8 mouse cellular contexts compared by ENCODE assay signal in genomic region chr9:95954226-95954584, GRCm38 (mm10). TPM values are rescaled to one million over a fixed set of nuclear protein-coding genes. Genes with fewer than 3 reads are reported as not detected.
DNase-seq lines count a peak whose midpoint lies in the region; ATAC-seq and TF ChIP-seq lines count a peak whose summit lies in the region.

No protein-coding gene starts in this region.

- peak overlapping the region; percentile 91 for H3K27ac ChIP-seq in heart, embryonic 15.5 days
- no peak overlapping the region for H3K27ac ChIP-seq in bone marrow macrophage, adult 2 months (ENCODE audit: insufficient read depth, low read depth, low read length)
- peak overlapping the region; percentile 91 for H3K27ac ChIP-seq in hindbrain, embryonic 13.5 days

- H3K27me3 ChIP-seq in heart, embryonic 15.5 days: no peaks in the 10 kb centered on the region
- H3K27me3 ChIP-seq in hindbrain, embryonic 13.5 days: no peaks in the 10 kb centered on the region
- H3K27me3 ChIP-seq in megakaryocyte, embryonic 14.5 days (replicated peaks): no peaks in the 10 kb centered on the region

- H3K4me1 ChIP-seq in heart, embryonic 15.5 days (replicated peaks): peaks cover 9% of the 10 kb centered on the region
- H3K4me1 ChIP-seq in bone marrow macrophage, adult 2 months (ENCODE audit: control insufficient read depth, insufficient read depth, low read length): peaks cover 8% of the 10 kb centered on the region; the same call in 1 of the 2 replicates
- H3K4me1 ChIP-seq in hindbrain, embryonic 13.5 days (replicated peaks): peaks cover 11% of the 10 kb centered on the region
- H3K4me1 ChIP-seq in megakaryocyte, embryonic 14.5 days: peaks cover 39% of the 10 kb centered on the region

- TF ChIP-seq CTCF in bone marrow macrophage, adult 2 months (IDR thresholded peaks at IDR 0.05; ENCODE audit: low read depth, low read length): no peak

- H3K9ac ChIP-seq in heart, embryonic 15.5 days: peak overlapping the region; percentile 99
- H3K9ac ChIP-seq in hindbrain, embryonic 13.5 days: peak overlapping the region; percentile 92

- DNase-seq in heart, adult 18-20 months: no peak
- no peak for DNase-seq in retina, embryonic 14.5 days (ENCODE audit: low spot score)
- DNase-seq in gastrocnemius, postnatal 14 days: no peak

- peaks cover 3% of the 10 kb centered on the region; the same call in 1 of the 2 replicates for H3K36me3 ChIP-seq in heart, embryonic 15.5 days
- peaks cover 5% of the 10 kb centered on the region; the same call in 1 of the 2 replicates for H3K36me3 ChIP-seq in hindbrain, embryonic 13.5 days
- peaks cover 34% of the 10 kb centered on the region for H3K36me3 ChIP-seq in megakaryocyte, embryonic 14.5 days (replicated peaks; ENCODE audit: low read length)

- H3K4me3 ChIP-seq in heart, embryonic 15.5 days: peak overlapping the region; percentile 83
- H3K4me3 ChIP-seq in bone marrow macrophage, adult 2 months (ENCODE audit: insufficient read depth, low read length): peak overlapping the region; percentile 87
- H3K4me3 ChIP-seq in hindbrain, embryonic 13.5 days: peak overlapping the region; percentile 100
- peak overlapping the region; percentile 98 for H3K4me3 ChIP-seq in megakaryocyte, embryonic 14.5 days (replicated peaks)

- no peak for TF ChIP-seq POLR2A in bone marrow macrophage, adult 2 months (IDR thresholded peaks at IDR 0.05; ENCODE audit: borderline replicate concordance, low read depth, low read length)

- intact Hi-C loops in gastrocnemius, postnatal 14 days (cut with DNase I; ENCODE audit: low total_unique reads): no loop called here

- peak overlapping the region; percentile 77 for H3K4me2 ChIP-seq in heart, embryonic 15.5 days
- H3K4me2 ChIP-seq in hindbrain, embryonic 13.5 days: peak overlapping the region; percentile 76

- under 1% methylated on average over 7 of the region's 7 CpGs for WGBS in heart, embryonic 15.5 days
- under 1% methylated on average over 7 of the region's 7 CpGs for WGBS in hindbrain, embryonic 13.5 days

- peak; percentile 21; the same call in 1 of the 2 replicates for ATAC-seq in heart, embryonic 15.5 days (replicated peaks; ENCODE audit: insufficient number of reproducible peaks, insufficient read depth, low FRiP score, low read depth)
- ATAC-seq in CD4-positive, CD25-positive, alpha-beta regulatory T cell, adult 4 months: peak; percentile 12
- peak; percentile 90 for ATAC-seq in hindbrain, embryonic 13.5 days (ENCODE audit: low FRiP score)

- no peaks in the 10 kb centered on the region for H3K9me3 ChIP-seq in heart, embryonic 15.5 days (replicated peaks)
- H3K9me3 ChIP-seq in hindbrain, embryonic 13.5 days: no peaks in the 10 kb centered on the region
- no peaks in the 10 kb centered on the region for H3K9me3 ChIP-seq in megakaryocyte, embryonic 14.5 days

RNA-seq across cellular contexts. Expression of gene Xrn1, which starts 0.4 kb away (rescaled TPM):
- 10.9 and 11.8 TPM in 2 replicates for polyA plus RNA-seq in heart, embryonic 15.5 days (2015; fragmentation: Nextera tagmentation; extraction: Ambion mirVana)
- total RNA-seq in heart, adult 18-20 months (2021): 10 to 100 TPM; 13.6 to 20.6 TPM
- 10 to 100 TPM; 52.8 to 55.2 TPM for polyA plus RNA-seq in CD4-positive, CD25-positive, alpha-beta regulatory T cell, adult 4 months (2017; shearing (Covaris generic))
- 20.1 and 23.5 TPM in 2 replicates for polyA plus RNA-seq in bone marrow macrophage, adult 2 months (2012; ENCODE audit: insufficient read depth, insufficient read length, missing spikeins)
- 19.8 and 21.5 TPM in 2 replicates for polyA plus RNA-seq in hindbrain, embryonic 13.5 days (2015; fragmentation: Nextera tagmentation; extraction: Ambion mirVana)
- polyA plus RNA-seq in megakaryocyte, embryonic 14.5 days (2012; ENCODE audit: insufficient read depth, low replicate concordance): 0.35 and 1.4 TPM in 2 replicates
- total RNA-seq in gastrocnemius, postnatal 14 days (2021): 10 to 100 TPM; 10.3 to 11.0 TPM

Comparison
In these comparisons a context has a peak if more than half of its experiments do, and no peak if none do; other contexts are left out.
1. ATAC-seq: peak in every context shown above with its lines; median percentile 90 in hindbrain, embryonic 13.5 days; 21 in heart, embryonic 15.5 days; 12 in CD4-positive, CD25-positive, alpha-beta regulatory T cell, adult 4 months.